Mouse (Mus musculus): ENCODE results near the gene Nhlrc3.
A peak's percentile ranks its signal among the peaks of the same experiment; 100 is the strongest.

- no peak for TF ChIP-seq POLR2A (IDR thresholded peaks at IDR 0.05; ENCODE audit: low read depth, low read length)
- peak; percentile 40 for TF ChIP-seq CTCF (conservative IDR thresholded peaks at IDR 0.05; ENCODE audit: insufficient read depth, insufficient read length, low read depth, low read length)
These were observed 39.3 kb upstream of the Nhlrc3 start for GRCm38 (mm10) chr3:53502428-53502827.

Measured in kidney, adult 2 months (tissue).